Mouse (Mus musculus): ENCODE measurements around the gene Nlrc5. TPM values are rescaled to one million over a fixed set of nuclear protein-coding genes. Genes with fewer than 3 reads are reported as not detected.

Gene Nlrc5
- total and polyA plus RNA-seq, 2 experiments, result 11.6 to 21.2 TPM

DNA sequence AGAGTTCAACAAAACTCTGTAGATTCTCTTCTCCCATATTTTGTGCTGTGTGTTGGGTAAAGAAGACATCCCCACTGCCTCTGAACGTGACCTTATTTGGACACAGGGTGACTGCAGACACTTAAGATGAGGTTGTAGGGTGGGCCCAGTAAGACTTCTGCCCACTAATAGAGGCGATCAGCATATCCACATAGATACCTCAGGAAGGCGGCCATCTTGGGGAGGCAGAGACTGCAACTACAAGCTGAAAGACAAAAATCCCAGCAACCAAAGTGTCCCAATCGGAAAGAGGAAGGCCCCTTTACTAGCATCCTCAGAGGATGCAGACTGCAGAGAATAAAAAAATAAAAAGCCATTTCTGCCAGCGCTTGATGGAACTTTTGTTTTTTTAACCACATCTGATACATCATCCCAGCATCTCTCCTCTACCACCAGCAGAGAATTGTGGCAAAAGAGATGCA lies 2.0 kb downstream of the Nlrc5 start:
- no peak for DNase-seq (ENCODE audit: extremely low read depth, low read depth, low spot score)
- H3K9ac ChIP-seq (ENCODE audit: low read depth, low read length), result no peak overlapping the region
- H3K4me1 ChIP-seq (ENCODE audit: control insufficient read depth, insufficient read depth, low read length), result peaks cover 8% of the 10 kb centered on the region
- H3K27me3 ChIP-seq (ENCODE audit: control insufficient read depth, insufficient read depth, low read length), result no peaks in the 10 kb centered on the region
- H3K79me2 ChIP-seq (ENCODE audit: control insufficient read depth, insufficient read depth, low read length), result peaks cover 13% of the 10 kb centered on the region
- TF ChIP-seq CTCF (IDR thresholded peaks at IDR 0.05; ENCODE audit: low read depth, low read length), result no peak
- TF ChIP-seq POLR2A (IDR thresholded peaks at IDR 0.05; ENCODE audit: extremely low read depth, insufficient read depth, low read length), result no peak
- H3K27ac ChIP-seq (replicated peaks; ENCODE audit: insufficient read depth, low read depth, low read length), result no peak overlapping the region
- no peaks in the 10 kb centered on the region for H3K36me3 ChIP-seq (ENCODE audit: control insufficient read depth, insufficient read depth, low read length)
- WGBS, result 94% methylated on average over 5 of the region's 5 CpGs
- no peak overlapping the region for H3K4me3 ChIP-seq (ENCODE audit: insufficient read depth, low read depth, low read length)

DNA sequence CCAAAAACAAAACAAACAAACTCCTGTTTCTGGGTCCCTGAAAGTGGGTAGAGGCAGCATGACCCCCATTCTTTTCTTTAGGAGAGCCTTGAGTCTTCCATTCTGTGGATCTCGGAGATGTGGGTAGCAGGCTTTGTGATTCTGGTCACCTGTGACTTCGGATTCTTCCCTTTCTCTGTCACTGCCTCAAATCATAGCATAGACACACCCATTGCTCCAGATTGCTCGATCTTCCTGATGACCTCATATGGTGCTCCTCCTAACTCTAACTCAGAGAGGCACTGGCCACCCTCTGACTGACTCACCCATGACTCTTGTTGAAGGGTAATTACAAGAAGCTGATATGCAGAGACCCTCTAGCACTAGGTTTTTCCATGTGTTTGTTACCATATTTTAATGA lies 2.7 kb downstream of the Nlrc5 start:
- DNase-seq (ENCODE audit: extremely low read depth, low read depth, low spot score), result no peak
- WGBS, result 72% methylated on average over 3 of the region's 3 CpGs

DNA sequence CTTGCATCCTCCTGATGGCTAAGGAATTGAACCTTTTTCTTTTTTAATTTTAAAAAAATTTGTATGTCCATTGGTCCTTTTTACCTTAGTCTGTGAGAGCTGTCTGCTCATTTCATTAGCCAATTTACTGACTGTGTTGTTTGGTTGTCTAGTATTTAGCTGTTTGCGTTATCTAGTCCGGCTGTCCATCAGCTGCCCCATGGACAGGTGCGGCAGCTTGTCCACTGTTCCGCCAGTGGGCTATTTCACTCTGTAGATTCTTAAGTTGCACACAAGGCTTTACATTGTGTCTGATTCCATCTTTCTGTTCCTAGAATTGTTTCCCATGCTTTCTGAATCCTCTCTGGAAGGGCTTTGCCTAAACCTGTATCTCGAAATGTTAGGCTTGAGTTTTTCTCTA lies 4.5 kb downstream of the Nlrc5 start:
- WGBS, result 80% methylated on average over 5 of the region's 5 CpGs
- Histone ChIP-seq H3K79me2 (ENCODE audit: control insufficient read depth, insufficient read depth, low read length) (peaks cover 17% of the 10 kb centered on the region), H3K4me3 (ENCODE audit: insufficient read depth, low read depth, low read length) (no peak overlapping the region), H3K4me1 (ENCODE audit: control insufficient read depth, insufficient read depth, low read length) (peaks cover 8% of the 10 kb centered on the region), H3K36me3 (ENCODE audit: control insufficient read depth, insufficient read depth, low read length) (no peaks in the 10 kb centered on the region), H3K27me3 (ENCODE audit: control insufficient read depth, insufficient read depth, low read length) (no peaks in the 10 kb centered on the region), H3K9ac (ENCODE audit: low read depth, low read length) (no peak overlapping the region), H3K27ac (replicated peaks; ENCODE audit: insufficient read depth, low read depth, low read length) (no peak overlapping the region)
- no peak for DNase-seq (ENCODE audit: extremely low read depth, low read depth, low spot score)
- TF ChIP-seq CTCF (IDR thresholded peaks at IDR 0.05; ENCODE audit: low read depth, low read length), result no peak

More for the DNA sequence above, 2.7 kb downstream of the Nlrc5 start:
- H3K79me2 ChIP-seq (ENCODE audit: control insufficient read depth, insufficient read depth, low read length), result peaks cover 14% of the 10 kb centered on the region
- TF ChIP-seq CTCF (IDR thresholded peaks at IDR 0.05; ENCODE audit: low read depth, low read length), result no peak
- TF ChIP-seq POLR2A (IDR thresholded peaks at IDR 0.05; ENCODE audit: extremely low read depth, insufficient read depth, low read length), result no peak
- H3K4me3 ChIP-seq (ENCODE audit: insufficient read depth, low read depth, low read length), result no peak overlapping the region
- peaks cover 8% of the 10 kb centered on the region for H3K4me1 ChIP-seq (ENCODE audit: control insufficient read depth, insufficient read depth, low read length)
- H3K9ac ChIP-seq (ENCODE audit: low read depth, low read length), result no peak overlapping the region
- H3K27me3 ChIP-seq (ENCODE audit: control insufficient read depth, insufficient read depth, low read length), result no peaks in the 10 kb centered on the region
- H3K27ac ChIP-seq (replicated peaks; ENCODE audit: insufficient read depth, low read depth, low read length), result no peak overlapping the region
- no peaks in the 10 kb centered on the region for H3K36me3 ChIP-seq (ENCODE audit: control insufficient read depth, insufficient read depth, low read length)

DNA sequence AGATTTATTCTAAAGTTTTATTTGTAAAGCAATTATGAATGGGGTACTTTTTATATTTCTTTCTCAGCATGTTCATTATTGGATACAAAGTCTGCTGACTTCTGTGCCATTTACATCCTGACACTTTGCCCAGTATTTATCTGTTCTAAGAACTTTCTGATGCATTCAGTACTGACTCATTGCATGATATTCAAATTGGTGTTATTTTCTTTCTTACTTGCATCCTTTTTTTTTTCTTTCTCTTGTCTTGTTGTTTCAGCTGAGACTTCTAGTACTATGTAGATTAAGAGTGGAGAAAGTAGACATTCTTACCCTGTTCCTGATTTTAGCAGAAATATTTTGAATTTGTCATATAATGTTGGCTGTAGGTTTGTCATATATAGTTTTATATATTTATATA lies 5.5 kb downstream of the Nlrc5 start:
- no peaks in the 10 kb centered on the region for H3K27me3 ChIP-seq (ENCODE audit: control insufficient read depth, insufficient read depth, low read length)

DNA sequence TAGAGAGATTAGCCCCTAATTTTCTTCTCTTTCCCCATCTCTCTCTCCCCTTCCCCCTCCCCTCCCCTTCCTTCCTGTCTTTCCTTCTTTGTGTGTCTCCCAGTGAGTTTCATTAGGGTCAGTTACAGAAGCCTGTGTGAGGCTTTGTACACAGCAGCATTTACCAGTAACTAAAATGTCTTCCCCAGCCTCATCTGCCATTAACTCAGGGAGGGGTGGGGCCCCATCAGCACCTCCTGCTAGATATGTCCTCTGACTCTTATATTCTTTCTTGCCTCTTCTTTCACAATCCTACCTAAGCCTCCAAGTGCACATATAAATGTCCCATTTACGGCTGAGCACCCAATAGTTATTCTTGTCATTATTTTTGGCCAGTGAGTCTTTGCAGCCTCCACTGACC lies 6.2 kb downstream of the Nlrc5 start:
- no peak overlapping the region for H3K4me3 ChIP-seq (ENCODE audit: insufficient read depth, low read depth, low read length)
- TF ChIP-seq CTCF (IDR thresholded peaks at IDR 0.05; ENCODE audit: low read depth, low read length), result no peak
- TF ChIP-seq POLR2A (IDR thresholded peaks at IDR 0.05; ENCODE audit: extremely low read depth, insufficient read depth, low read length), result no peak
- no peak overlapping the region for H3K27ac ChIP-seq (replicated peaks; ENCODE audit: insufficient read depth, low read depth, low read length)
- no peaks in the 10 kb centered on the region for H3K36me3 ChIP-seq (ENCODE audit: control insufficient read depth, insufficient read depth, low read length)
- peaks cover 18% of the 10 kb centered on the region for H3K79me2 ChIP-seq (ENCODE audit: control insufficient read depth, insufficient read depth, low read length)
- 96% methylated on average over 1 of the region's 1 CpGs for WGBS
- peaks cover 6% of the 10 kb centered on the region; the same call in 1 of the 2 replicates for H3K4me1 ChIP-seq (ENCODE audit: control insufficient read depth, insufficient read depth, low read length)
- H3K27me3 ChIP-seq (ENCODE audit: control insufficient read depth, insufficient read depth, low read length), result no peaks in the 10 kb centered on the region
- DNase-seq (ENCODE audit: extremely low read depth, low read depth, low spot score), result no peak
- H3K9ac ChIP-seq (ENCODE audit: low read depth, low read length), result no peak overlapping the region

More for the DNA sequence above, 5.5 kb downstream of the Nlrc5 start:
- no peak overlapping the region for H3K9ac ChIP-seq (ENCODE audit: low read depth, low read length)
- no peak for DNase-seq (ENCODE audit: extremely low read depth, low read depth, low spot score)
- TF ChIP-seq CTCF (IDR thresholded peaks at IDR 0.05; ENCODE audit: low read depth, low read length) (no peak), POLR2A (IDR thresholded peaks at IDR 0.05; ENCODE audit: extremely low read depth, insufficient read depth, low read length) (no peak)
- no peaks in the 10 kb centered on the region for H3K36me3 ChIP-seq (ENCODE audit: control insufficient read depth, insufficient read depth, low read length)
- H3K27ac ChIP-seq (replicated peaks; ENCODE audit: insufficient read depth, low read depth, low read length), result no peak overlapping the region
- peaks cover 6% of the 10 kb centered on the region; the same call in 1 of the 2 replicates for H3K4me1 ChIP-seq (ENCODE audit: control insufficient read depth, insufficient read depth, low read length)
- H3K4me3 ChIP-seq (ENCODE audit: insufficient read depth, low read depth, low read length), result no peak overlapping the region
- H3K79me2 ChIP-seq (ENCODE audit: control insufficient read depth, insufficient read depth, low read length), result peaks cover 21% of the 10 kb centered on the region

DNA sequence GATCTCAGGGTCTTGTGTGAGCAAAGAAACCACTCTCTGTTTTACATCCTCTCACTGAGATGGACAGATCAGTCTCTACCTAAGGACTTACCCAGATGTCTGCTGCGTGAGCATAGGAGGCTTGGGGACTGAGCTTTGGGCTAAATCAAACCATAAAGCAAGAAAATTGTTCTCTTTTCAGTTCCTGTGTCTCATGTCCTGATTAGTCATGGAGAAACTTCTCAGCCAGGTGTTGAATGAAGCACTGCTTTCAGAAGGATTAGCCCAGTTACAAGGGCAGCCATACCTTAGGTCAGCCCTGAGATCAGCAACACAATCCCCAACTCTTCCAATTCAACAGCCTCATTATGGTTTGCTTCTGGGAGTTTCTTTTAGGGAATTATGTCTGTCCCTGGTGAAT lies 7.5 kb downstream of the Nlrc5 start:
- no peak for DNase-seq (ENCODE audit: extremely low read depth, low read depth, low spot score)
- WGBS, result 94% methylated on average over 1 of the region's 1 CpGs
- no peak overlapping the region for H3K4me3 ChIP-seq (ENCODE audit: insufficient read depth, low read depth, low read length)
- H3K4me1 ChIP-seq (ENCODE audit: control insufficient read depth, insufficient read depth, low read length), result 0 out of 2 replicates have a peak, but pooled peaks cover 3% of the 10 kb centered on the region
- no peaks in the 10 kb centered on the region for H3K36me3 ChIP-seq (ENCODE audit: control insufficient read depth, insufficient read depth, low read length)
- H3K27me3 ChIP-seq (ENCODE audit: control insufficient read depth, insufficient read depth, low read length), result no peaks in the 10 kb centered on the region
- no peak overlapping the region for H3K9ac ChIP-seq (ENCODE audit: low read depth, low read length)
- peaks cover 15% of the 10 kb centered on the region for H3K79me2 ChIP-seq (ENCODE audit: control insufficient read depth, insufficient read depth, low read length)
- no peak for TF ChIP-seq CTCF (IDR thresholded peaks at IDR 0.05; ENCODE audit: low read depth, low read length)
- TF ChIP-seq POLR2A (IDR thresholded peaks at IDR 0.05; ENCODE audit: extremely low read depth, insufficient read depth, low read length), result no peak
- H3K27ac ChIP-seq (replicated peaks; ENCODE audit: insufficient read depth, low read depth, low read length), result no peak overlapping the region

All from liver, adult 2 months (tissue).